10 mouse cellular contexts compared by ENCODE assay signal in genomic region chr5:103845418-103846153, GRCm38 (mm10).
DNase-seq lines count a peak whose midpoint lies in the region; ATAC-seq and TF ChIP-seq lines count a peak whose summit lies in the region.
"Had no signal": no experiment of that assay in that cellular context is flagged by ENCODE, and none has a peak within 500 bp of the region (broad histone marks: within the 10 kb centered on the region; RNA-seq: fewer than 3 reads in every experiment).

No protein-coding gene starts in this region.

- no peak for TF ChIP-seq EP300 in heart, adult 2 months (IDR thresholded peaks at IDR 0.05; ENCODE audit: insufficient read depth, low read depth, low read length)

- no peak for TF ChIP-seq CTCF in heart, adult 2 months (IDR thresholded peaks at IDR 0.05)

- TF ChIP-seq POLR2A in heart, adult 2 months (IDR thresholded peaks at IDR 0.05; ENCODE audit: insufficient read depth, low read depth, low read length) = no peak

- H3K9me3 ChIP-seq in neural tube, embryonic 12.5 days = no peaks in the 10 kb centered on the region
- H3K9me3 ChIP-seq: G1E had no signal

- 66% methylated on average over 19 of the region's 19 CpGs for WGBS in neural tube, embryonic 12.5 days
- WGBS in heart, adult 2 months = 79% methylated on average over 19 of the region's 19 CpGs

- H3K27me3 ChIP-seq in neural tube, embryonic 12.5 days (replicated peaks) = no peaks in the 10 kb centered on the region
- H3K27me3 ChIP-seq in heart, adult 2 months (ENCODE audit: control insufficient read depth, insufficient read depth, low read length) = no peaks in the 10 kb centered on the region

- H3K9ac ChIP-seq in neural tube, embryonic 12.5 days = no peak overlapping the region
- no peak overlapping the region for H3K9ac ChIP-seq in heart, adult 2 months (ENCODE audit: low read depth, low read length)

- H3K4me3 ChIP-seq in neural tube, embryonic 12.5 days = no peak overlapping the region
- no peak overlapping the region for H3K4me3 ChIP-seq in heart, adult 2 months

- no peaks in the 10 kb centered on the region for H3K79me2 ChIP-seq in heart, adult 2 months (replicated peaks; ENCODE audit: control insufficient read depth, insufficient read depth, low read length)

- peaks cover 12% of the 10 kb centered on the region; the same call in 1 of the 2 replicates for H3K4me1 ChIP-seq in neural tube, embryonic 12.5 days
- H3K4me1 ChIP-seq in heart, adult 2 months (ENCODE audit: control insufficient read depth, insufficient read depth, low read length) = no peaks in the 10 kb centered on the region; the same call in 1 of the 2 replicates

- DNase-seq in layer of hippocampus, postnatal 25 days (ENCODE audit: extremely low spot score in 1 of 2, low spot score in 1 of 2) = peak; percentile 25 to 27
- DNase-seq in layer of hippocampus, adult 18-20 months (ENCODE audit: low spot score in 2 of 2) = no peak
- DNase-seq in cerebellum, postnatal 36 days = peak; percentile 37 to 46
- DNase-seq in forelimb bud, embryonic 11.5 days (ENCODE audit: low read depth, low spot score) = peak; percentile 67
- DNase-seq in heart, adult 2 months = no peak
- no peak for DNase-seq in urinary bladder, postnatal 36 days (ENCODE audit: low spot score in 2 of 2)
- DNase-seq: heart, postnatal 4 days had no signal

- H3K27ac ChIP-seq in neural tube, embryonic 12.5 days = no peak overlapping the region
- H3K27ac ChIP-seq in heart, adult 2 months = no peak overlapping the region

- intact Hi-C loops in heart, adult 2 months (cut with DNase I) = loop anchor here (2.0 kb wide), 1 partner anchor 165 kb away; no protein-coding TSS in a partner anchor

- H3K36me3 ChIP-seq in neural tube, embryonic 12.5 days = peaks cover 16% of the 10 kb centered on the region; the same call in 1 of the 2 replicates
- peaks cover 2% of the 10 kb centered on the region; the same call in 1 of the 2 replicates for H3K36me3 ChIP-seq in heart, adult 2 months (ENCODE audit: control insufficient read depth, insufficient read depth, low read length)

- no peak overlapping the region for H3K4me2 ChIP-seq in neural tube, embryonic 12.5 days (replicated peaks)

- ATAC-seq in neural tube, embryonic 12.5 days (ENCODE audit: low FRiP score, low read depth) = peak; percentile 60
- no peak for ATAC-seq in megakaryocyte-erythroid progenitor cell, adult 5-6 weeks (replicated peaks; ENCODE audit: low FRiP score, low TSS enrichment, poor library complexity, severe bottlenecking)

Comparison
In these comparisons a context has a peak if more than half of its experiments do, and no peak if none do; other contexts are left out.
1. DNase-seq: peak in layer of hippocampus, postnatal 25 days (2 of 2), cerebellum, postnatal 36 days (2 of 2) and forelimb bud, embryonic 11.5 days (single experiment); none in layer of hippocampus, adult 18-20 months (0 of 2), heart, adult 2 months (0 of 2) and urinary bladder, postnatal 36 days (0 of 2).